Mouse (Mus musculus) lung, postnatal 36 days (tissue): Measurements from ENCODE around the gene Car3.

Experiments
- DNase-seq: peaks from one replicate; pipeline ENCODE4 v3.0.0; 2022; ENCODE audit warnings: mixed read lengths

Gene Car3

GRCm38 (mm10) chr3:14876325-14876918 is 13.1 kb downstream of the Car3 start:
- no peak for DNase-seq

GRCm38 (mm10) chr3:14877251-14877909 is 14.1 kb downstream of the Car3 start:
- DNase-seq = no peak

- DNase-seq = no peak
Observed at GRCm38 (mm10) chr3:14878749-14879223, 15.5 kb downstream of the Car3 start.

GRCm38 (mm10) chr3:14879293-14879692 is 16.0 kb downstream of the Car3 start:
- no peak for DNase-seq

GRCm38 (mm10) chr3:14880277-14880676 is 17.0 kb downstream of the Car3 start:
- DNase-seq = peak; percentile 23

DNA sequence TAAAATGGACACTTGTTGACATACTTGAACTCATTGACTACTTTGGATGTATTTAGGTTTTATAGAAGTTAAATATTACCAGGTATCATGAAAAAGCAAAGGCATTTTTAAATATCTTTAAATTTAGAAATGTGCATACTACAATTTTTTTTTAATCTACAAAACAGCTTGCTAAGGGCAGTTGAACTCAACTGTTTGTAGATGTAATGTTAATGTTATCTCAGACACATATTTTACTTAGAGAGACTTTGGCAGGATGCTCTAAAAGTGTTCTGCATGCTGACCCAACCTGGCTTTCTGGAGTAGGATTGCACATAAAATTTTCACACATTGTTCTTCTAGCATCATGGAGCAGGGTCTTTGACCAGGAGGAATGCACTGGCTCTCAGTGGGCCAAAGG is 18.7 kb downstream of the Car3 start:
- no peak for DNase-seq

- no peak for DNase-seq
Observed at GRCm38 (mm10) chr3:14882756-14883155, 19.4 kb downstream of the Car3 start.

- no peak for DNase-seq
Observed at GRCm38 (mm10) chr3:14884826-14885225, 21.5 kb downstream of the Car3 start.

GRCm38 (mm10) chr3:14886102-14887098 is 23.1 kb downstream of the Car3 start, which contains the start of gene Car2:
Car2 (plus strand) TSS chr3:14886273.
- peak; percentile 81 for DNase-seq

DNA sequence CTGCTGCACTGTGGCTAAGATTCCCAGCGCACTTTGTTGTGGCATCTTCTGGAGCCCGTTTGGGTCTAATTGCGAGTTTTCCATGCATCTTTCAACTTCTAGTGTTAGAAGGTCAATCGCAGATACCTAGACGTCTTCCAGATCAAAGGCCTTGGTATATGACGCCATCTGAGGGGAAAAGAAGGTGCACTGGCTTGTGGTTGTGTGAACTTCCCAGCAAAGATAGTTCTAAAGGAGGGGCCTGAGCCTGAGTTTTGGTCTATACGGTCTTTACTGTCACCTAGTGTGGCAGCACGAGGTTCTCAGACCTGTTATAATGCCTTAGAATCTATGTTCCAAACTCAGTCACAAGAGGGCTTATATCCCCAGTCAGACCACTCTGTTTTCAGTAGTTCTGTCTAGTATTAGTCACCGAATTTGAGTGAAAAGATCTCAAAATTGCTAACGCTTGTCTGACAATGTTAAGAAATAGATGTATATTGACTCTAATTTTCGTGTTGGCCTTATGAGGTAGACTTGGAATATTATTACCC is 23.9 kb downstream of the Car3 start:
- no peak for DNase-seq

DNA sequence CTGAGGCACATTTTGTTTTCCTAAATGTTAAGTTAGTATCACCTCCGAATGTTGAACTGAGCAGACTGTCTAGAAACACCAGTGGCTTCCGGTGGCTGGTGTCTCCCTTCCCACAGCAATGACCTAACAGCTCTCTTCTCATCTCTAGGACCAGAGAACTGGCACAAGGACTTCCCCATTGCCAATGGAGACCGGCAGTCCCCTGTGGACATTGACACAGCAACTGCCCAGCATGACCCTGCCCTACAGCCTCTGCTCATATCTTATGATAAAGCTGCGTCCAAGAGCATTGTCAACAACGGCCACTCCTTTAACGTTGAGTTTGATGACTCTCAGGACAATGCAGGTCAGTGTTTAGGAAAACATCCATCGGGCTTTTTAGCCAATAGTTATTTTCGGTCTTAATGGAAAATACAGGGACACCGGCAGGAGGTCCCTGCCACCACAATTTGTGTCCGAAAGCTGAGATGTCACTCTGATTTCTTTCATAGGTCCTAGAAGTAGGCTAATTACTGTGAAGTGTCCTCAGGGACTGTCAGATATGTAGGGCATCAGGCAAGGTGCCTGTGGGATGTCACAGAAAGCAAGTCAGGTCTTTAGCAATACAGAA is 24.5 kb downstream of the Car3 start:
- DNase-seq = peak; percentile 35

DNA sequence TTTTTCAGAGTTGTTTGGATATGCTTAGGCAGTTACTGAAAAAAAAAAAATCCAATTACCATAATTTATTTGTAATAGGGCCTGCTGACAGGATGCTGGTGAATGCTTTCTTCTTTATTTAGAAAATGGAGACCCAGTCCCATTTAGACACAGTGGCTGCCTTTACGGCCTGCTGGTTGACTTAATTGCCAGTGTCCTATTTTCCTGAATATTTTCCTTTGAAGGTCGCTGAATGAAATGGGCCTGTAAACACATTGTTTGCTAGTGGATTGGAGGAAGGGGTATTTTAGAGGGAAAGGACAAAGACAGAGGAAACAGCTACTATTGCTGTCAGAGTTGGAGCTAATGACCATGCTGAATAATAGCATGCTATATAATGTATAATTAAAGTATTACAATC is 25.2 kb downstream of the Car3 start:
- no peak for DNase-seq

DNA sequence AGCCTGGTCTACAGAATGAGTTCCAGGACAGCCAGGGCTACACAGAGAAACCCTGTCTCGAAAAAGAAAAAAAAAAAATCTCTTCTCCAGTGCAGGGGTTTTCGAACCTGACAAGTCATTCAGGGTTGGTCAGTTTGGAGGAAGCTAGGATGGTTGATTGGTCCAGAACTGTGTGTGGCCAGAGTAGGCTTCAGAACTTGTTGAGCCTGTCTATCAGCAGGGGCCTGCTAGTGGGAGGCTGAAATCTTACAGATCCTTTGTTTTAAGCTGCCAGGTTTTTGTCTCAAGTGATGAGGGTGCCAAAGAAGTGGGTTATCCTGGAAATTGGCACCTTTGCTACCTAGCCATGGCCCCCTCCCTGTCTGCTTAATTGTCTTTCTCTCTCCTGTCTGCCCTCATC is 25.8 kb downstream of the Car3 start:
- DNase-seq = no peak

DNA sequence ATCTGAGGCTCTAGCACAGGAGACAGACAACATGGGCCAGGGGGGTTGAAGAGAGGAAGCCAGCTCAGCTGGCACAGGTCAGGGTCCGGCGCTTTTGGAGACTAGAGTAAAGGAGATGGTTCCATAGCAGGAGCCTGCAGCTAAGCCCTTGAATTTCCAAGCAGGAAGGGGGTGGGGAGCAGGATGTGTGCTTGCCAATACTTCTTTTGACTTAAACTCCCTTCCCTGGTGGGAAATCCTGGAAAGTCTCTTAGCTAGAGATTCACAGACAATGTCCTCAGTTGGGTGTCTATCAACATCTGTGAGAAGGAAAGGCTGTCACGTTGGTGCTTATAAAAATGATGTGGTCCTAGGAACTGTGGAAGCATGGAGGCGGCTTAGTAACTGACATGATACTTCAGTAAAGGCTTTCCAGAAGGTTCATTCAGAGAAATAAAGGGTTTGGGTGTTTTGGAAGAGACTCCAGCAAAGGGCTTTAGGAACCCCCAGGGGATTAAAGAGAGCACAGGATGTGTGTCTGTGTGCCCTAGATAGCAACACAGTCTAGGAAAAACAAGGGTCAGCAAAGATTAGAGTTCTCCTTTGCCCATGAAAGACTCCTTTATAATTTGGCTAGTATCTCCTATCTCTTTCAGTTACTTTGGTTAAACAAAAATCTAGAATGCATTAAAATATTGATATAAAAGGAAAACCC is 26.6 kb downstream of the Car3 start:
- DNase-seq = peak; percentile 42

DNA sequence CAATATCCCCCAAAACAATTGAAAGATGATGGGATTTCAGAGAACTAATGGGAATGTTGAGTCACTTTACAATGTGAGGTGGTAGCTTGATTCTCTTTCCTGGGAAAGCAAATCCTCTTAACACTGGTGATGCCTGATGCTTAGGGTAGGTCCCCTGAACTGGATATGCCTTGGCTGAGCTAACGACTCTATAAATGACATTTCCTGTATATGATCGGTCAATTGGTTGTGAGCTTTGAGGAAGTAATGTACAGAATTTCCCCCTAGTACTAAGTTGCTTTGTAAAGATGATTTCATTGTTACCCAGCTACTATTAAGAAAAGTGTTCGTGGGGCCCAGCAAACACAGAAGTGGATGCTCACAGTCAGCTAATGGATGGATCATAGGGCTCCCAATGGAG is 29.7 kb downstream of the Car3 start:
- DNase-seq = no peak

- DNase-seq = no peak
Observed at GRCm38 (mm10) chr3:14893700-14894099, 30.4 kb downstream of the Car3 start.

- no peak for DNase-seq
Observed at GRCm38 (mm10) chr3:14895333-14895732, 32.0 kb downstream of the Car3 start.

GRCm38 (mm10) chr3:14897770-14898169 is 34.5 kb downstream of the Car3 start:
- no peak for DNase-seq

GRCm38 (mm10) chr3:14903380-14903779 is 40.1 kb downstream of the Car3 start:
- DNase-seq = no peak

DNA sequence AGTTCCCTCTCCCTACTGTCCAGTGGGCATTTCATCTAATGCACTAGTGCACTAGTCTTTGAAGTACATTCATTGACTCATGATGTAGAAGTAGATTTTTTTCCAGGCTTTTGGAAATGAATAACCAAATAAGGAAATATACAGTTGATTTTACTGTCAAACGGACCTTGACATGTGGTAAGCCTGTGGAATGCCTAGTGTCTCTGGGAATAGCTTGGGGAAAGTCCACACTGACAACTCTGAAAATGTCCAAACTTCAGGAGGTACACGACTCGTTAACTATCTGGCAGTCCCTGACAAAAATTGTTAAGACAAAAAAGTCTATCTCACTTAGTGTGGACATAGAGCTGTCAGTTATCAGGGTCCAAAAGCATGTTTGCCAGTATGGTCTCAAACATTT is 40.9 kb downstream of the Car3 start:
- no peak for DNase-seq

DNA sequence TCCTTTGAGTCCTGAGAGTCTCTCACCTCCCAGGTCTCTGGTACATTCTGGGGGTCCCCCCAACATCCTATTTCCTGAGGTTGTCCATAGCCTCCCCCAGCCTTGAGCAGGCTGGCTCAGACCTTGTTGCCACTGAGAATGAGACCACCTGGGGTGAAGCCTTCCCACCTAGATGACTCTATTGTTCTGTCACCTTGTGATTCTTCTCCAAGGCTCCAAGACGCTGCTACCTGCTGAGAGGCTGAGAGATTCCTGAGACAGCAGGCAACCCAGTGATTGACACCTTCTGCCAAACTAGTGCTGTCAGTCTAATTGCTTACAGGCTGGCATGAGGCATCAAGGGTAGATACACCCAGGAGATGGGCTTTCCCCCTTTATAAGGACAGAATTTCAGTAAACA is 44.0 kb downstream of the Car3 start:
- no peak for DNase-seq

- no peak for DNase-seq
Observed at GRCm38 (mm10) chr3:14911992-14912582, 48.8 kb downstream of the Car3 start.
